Mouse (Mus musculus) lung, postnatal 36 days (tissue): ENCODE measurements at regions not wholly inside any gene's neighbourhood (a gene's known extent, or its start where the extent isn't known, plus 50 kb on each side); places are given as distances from the start of the nearest gene placed in this dataset.

Experiments used
- DNase-seq: peaks from one replicate; pipeline ENCODE4 v3.0.0; 2022; ENCODE audit warnings: mixed read lengths

DNA sequence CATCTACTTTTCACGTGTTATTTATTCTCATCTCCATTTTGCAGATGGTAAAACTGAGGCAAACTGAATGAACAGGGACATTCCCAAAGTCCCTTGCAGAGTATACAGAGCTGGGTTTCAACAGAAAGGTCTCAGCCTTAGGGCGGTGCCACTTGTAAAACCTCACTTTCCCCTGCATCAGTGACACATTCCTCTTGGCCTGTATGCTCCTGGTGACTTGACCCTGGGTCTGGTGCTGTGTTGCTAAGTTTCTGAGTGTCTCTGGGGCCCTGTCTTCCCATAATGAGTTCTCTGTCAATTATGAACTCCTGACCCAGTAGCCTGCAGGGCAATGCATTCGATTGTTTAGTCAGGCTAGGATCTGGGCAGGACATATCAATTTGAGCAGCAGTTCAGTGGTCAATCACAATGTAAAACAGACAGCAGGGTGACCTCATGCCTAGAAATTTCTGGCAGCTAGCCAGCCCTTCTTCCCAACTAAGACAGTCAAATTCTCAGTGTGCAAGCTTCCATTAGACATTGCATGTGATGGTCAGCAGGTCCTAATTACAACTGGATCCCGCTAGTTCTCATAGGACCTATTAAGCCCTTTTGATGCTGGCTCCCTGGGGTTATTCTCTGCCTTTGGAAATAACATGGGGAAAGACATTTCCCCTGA is 863.5 kb upstream of the Lrrc6 start:
- no peak for DNase-seq

DNA sequence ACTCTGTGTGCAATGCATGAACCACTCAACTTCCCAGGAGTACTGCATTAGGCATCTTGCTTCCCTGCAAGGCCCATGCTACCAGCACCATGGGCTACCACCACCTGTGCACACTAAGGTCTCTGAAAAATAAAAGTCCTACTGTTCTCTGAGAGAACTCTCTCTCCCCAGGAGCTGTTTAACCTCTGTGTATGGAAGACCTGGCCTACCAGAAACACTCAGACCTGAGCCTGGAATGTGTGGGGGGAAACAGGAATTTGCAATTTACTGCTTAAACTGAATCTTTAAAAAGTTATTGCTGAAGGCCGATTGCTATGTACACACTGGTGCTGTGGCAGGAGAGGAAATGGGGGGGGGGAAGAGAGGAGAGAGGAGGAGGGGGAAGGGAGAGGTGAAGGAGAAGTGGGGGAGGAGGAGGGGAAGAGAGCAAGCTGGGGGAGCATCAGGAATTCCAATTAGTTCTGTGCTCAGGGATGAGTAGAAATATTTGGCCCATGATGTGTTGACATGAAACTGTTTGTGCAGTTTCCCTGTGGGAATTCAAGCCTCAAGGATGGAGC is 860.4 kb upstream of the Lrrc6 start:
- no peak for DNase-seq

- DNase-seq: no peak
These were observed 857.2 kb upstream of the Lrrc6 start for GRCm38 (mm10) chr15:67357867-67358266.

DNA sequence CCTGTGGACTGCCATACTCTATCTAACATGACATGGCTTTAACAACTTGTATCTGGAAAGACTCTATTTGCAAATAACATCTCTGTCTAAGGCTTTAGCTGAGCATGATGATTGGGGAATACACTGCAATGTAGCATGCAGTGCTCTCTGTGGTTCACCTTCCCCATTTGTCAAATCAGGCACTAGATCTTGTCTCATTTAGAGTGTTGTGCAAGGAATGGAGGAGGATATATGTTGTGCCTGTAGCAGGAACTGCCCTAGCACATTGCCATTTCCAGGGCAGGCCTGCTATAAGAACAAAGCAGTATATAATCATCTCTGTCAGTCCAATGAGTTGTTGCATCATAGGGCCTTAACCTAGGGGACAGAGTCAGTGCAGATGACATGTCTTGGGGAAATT is 854.6 kb upstream of the Lrrc6 start:
- DNase-seq: no peak

DNA sequence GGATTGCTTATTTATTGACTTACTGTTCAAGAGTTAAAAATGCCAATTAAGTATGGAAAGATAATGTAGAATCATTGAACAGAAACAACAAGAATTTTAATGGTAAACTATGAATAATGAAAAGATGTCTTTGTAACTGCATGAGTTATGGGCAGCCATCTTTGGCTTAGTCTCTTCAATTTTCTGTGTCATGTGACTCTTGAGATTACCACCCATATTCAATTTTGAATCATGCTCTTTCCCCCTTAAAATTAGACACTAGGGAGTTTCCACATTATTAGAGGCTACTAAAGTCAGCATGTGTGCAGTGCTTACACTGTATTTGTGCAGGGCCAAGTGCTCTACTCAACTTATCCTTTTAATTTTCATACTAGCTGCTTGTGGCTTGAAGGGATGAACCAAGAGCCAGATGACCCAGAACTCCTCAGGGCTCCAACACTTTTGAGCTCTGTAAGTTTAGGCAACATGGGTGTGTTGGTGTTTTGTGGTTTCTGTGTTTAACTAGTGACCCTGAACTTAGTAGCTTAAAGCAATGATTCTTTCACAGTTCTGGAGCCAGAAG is 854.0 kb upstream of the Lrrc6 start:
- no peak for DNase-seq

DNA sequence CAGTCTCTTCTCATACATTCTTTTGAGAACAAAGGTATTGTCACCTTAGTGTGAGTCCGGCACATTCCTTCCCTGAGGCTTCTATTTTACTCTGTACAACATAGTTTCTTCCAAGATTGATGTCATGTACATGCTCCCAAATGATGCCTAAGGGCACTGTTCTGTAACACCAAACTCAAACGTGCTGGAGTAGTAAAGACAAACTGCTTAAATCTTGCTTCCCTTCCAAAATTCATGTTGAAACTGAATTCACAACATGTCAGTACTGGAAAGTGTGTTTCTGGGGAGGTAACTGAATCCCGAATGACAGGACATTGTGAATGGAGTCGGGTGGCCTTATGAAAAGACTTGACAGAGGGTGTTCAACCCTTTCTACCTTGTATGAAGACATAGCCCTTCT is 848.8 kb upstream of the Lrrc6 start:
- DNase-seq: no peak

GRCm38 (mm10) chr15:67345179-67346148 is 844.8 kb upstream of the Lrrc6 start:
- peak; percentile 25 for DNase-seq

- no peak for DNase-seq
These were observed 841.3 kb upstream of the Lrrc6 start for GRCm38 (mm10) chr15:67342050-67342449.

- DNase-seq: no peak
These were observed 836.3 kb upstream of the Lrrc6 start for GRCm38 (mm10) chr15:67337040-67337395.

DNA sequence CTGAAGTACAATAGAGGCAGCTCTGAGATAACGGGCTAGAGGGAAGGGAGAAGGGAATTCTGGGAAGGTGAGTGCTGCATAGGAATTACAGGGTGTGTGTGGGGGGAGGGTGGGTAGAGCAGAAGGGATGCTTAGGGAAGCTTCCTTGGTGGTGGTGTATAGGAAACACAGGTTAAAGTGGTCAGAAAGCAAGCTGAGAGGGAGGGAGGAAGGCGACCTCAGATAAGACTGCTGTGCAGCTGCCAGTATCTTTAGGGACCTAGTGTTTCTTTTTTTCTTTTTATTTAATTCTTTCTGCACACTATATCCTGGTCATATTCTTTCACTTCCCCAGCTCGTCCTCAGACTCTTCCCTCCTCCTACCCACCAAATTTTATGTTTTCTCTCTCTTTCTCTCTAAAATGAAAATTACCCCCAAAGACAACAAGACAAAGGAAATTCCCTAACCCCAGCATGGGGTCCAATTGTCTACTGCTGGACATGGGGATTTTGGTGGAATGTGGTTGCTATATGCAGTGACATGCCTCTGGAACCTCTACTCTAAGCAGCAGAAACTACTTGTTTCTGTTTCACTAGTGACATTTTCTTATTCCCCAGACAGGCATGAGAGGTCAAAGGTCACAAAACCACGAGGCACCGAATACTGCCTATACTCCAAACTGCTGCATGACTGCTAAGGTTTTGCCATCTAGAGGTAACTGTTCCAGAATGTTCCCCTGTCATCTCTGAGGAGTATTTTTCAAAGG is 835.8 kb upstream of the Lrrc6 start:
- DNase-seq: no peak

GRCm38 (mm10) chr15:67332521-67332920 is 831.8 kb upstream of the Lrrc6 start:
- no peak for DNase-seq

GRCm38 (mm10) chr15:67320292-67320691 is 819.6 kb upstream of the Lrrc6 start:
- DNase-seq: no peak

DNA sequence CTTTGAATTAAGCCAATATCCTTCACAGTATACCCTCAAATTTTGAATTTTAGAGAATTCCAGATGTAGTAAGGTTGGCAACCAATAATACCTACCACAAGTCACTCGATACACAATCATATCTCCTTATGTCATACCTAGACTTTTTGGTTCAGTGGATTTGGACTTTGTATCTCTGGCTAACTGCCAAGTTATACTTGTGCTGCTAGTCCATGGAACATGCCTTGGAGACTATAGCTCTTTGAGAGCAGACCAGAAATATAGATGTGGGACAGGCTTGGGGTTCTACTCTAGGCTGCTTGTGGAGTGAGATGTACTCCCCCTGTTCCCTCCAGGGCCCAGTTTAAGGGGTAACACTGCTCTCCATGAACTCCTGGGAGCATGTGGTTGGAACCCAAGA is 814.5 kb upstream of the Lrrc6 start:
- DNase-seq: no peak

- peak; percentile 45 for DNase-seq
These were observed 812.9 kb upstream of the Lrrc6 start for GRCm38 (mm10) chr15:67313648-67314047.

DNA sequence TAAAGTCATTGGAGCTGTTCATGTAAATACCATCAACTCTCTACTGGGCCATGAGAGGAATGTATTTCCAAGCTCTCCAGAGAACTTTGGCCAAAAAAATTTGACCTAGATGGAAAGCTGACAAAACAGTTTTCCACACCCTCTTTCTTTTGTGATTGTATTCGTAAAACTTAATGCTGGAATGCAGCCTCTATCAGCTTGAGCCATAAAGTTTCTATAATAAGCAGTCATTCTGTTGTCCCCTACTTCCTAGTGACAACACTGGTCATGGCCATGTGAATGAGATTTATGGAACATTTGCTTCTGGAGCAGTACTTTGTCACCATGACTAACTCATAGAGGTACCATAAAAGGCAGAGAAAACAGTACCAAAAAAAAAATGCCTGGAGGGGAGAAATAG is 805.0 kb upstream of the Lrrc6 start:
- DNase-seq: no peak

DNA sequence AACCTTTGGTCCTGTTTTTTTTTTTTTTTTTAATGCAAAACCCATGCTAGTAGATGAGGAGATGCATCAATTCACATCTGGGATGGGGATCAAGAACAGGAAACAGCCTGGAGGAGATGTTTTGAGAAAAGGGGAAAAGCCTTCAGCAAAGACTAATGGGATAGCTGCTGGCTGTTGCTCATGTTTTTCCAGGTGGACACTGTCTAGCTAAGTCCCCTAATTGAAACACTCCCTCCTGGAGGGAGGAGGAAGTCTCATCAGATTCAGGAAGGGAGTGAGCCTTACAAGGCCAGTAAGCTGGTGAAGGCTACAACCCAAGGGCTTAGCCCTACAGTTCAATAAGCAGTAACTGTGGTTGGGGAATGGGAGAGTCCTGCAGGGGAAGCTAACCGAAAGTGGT is 803.1 kb upstream of the Lrrc6 start:
- DNase-seq: no peak

- peak; percentile 43 for DNase-seq
These were observed 801.2 kb upstream of the Lrrc6 start for GRCm38 (mm10) chr15:67301871-67302363.

DNA sequence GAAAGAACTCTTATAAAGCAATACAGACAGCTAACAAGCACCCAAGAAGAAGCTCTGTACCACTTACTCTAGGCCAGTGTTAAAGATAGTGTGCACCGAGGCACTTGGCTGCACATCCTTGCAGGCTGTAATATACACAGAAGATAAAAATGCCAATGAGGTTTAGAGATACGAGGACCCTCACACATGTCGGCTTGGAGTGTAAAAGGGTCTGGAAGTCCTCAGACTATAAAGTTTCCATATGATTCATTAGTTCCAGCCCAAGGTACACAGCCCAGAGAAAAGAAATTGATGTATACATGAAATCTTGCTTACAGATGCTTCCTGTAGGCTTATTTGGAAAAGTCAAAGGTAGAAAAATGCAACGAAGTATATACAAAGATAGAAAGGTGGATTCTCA is 800.3 kb upstream of the Lrrc6 start:
- DNase-seq: no peak

GRCm38 (mm10) chr15:67294797-67295196 is 794.1 kb upstream of the Lrrc6 start:
- DNase-seq: no peak

GRCm38 (mm10) chr15:67289749-67290148 is 789.0 kb upstream of the Lrrc6 start:
- peak; percentile 30 for DNase-seq

GRCm38 (mm10) chr15:67284941-67285340 is 784.2 kb upstream of the Lrrc6 start:
- DNase-seq: no peak

DNA sequence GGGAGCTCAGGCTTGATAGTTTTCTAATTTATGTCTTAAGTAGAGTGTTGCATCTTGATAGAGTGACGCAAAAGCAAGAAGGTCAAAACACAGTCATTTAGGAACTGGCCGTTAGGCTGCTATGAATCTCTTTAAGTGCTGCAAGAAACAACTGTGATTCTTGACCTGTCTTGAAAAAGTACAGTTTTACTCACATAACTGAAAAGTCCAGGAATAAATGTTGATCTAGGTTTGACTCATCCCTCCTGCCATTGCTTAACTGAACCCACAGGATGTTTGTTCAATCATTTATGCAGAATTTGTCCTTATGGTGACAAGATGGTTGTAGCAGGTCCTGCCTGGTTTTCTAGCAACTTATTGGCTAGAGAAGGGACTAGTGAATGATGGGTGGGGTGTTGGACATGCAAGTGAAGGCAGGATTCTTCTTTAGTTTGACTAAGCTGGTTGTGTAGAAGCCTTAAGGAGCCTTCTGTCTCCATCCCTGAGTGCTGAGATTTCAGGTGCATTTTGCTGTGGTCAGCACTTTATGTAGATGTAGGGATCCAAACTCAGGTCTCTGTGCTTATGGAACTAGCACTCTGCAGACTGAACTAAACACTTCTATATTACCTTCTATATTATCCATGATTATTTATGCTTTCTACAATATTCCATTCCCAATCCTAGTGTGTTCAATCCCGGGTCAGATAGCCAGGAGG is 782.7 kb upstream of the Lrrc6 start:
- no peak for DNase-seq
